Mouse (Mus musculus) CH12.LX (cell line): ENCODE data around the gene Dapk2. TPM values are rescaled to one million over a fixed set of nuclear protein-coding genes. Genes with fewer than 3 reads are reported as not detected.

ENCODE experiments used
- DNase-seq: peaks from one replicate; pipeline ENCODE4 v3.0.0-alpha.2; 2013; ENCODE audit errors: extremely low read depth
- H3K27ac ChIP-seq: 2 replicates; pipeline ENCODE4 v1.5.1; 2012; ENCODE audit warnings: low read depth, mild to moderate bottlenecking, control low read depth, moderate library complexity; ENCODE audit not compliant: insufficient read depth
- H3K27me3 ChIP-seq: replicated peaks from 2 replicates; pipeline ENCODE3; 2012; ENCODE audit warnings: inconsistent platforms
- H3K36me3 ChIP-seq, 2 experiments: replicated peaks in 1 of 2; 2 replicates each; pipeline versions ENCODE3 to v1.6.1; 2012; ENCODE audit warnings: inconsistent platforms in 1 of 2, low read length in 1 of 2, mild to moderate bottlenecking in 1 of 2, mixed read lengths in 1 of 2, moderate library complexity in 1 of 2; ENCODE audit not compliant: control insufficient read depth in 1 of 2, insufficient read depth in 1 of 2
- H3K4me1 ChIP-seq, 2 experiments: 2 replicates each; pipeline ENCODE4 v1.6.1; 2012; ENCODE audit warnings: inconsistent platforms in 1 of 2, moderate library complexity in 1 of 2; ENCODE audit not compliant: insufficient read depth in 2 of 2, control insufficient read depth in 1 of 2
- H3K4me2 ChIP-seq: 2 replicates; pipeline ENCODE4 v1.6.1; 2012; ENCODE audit warnings: low read depth, mild to moderate bottlenecking, control low read depth; ENCODE audit not compliant: poor library complexity, insufficient read depth, severe bottlenecking
- H3K4me3 ChIP-seq, 3 experiments: fragments of 150-350 bp in 1 of 3; sonication (generic) in 1 of 3; replicated peaks in 1 of 3; 2 replicates each; pipeline versions ENCODE3 to v1.5.1; 2011 to 2012; ENCODE audit warnings: low read depth in 2 of 3, low read length in 2 of 3, mild to moderate bottlenecking in 2 of 3, moderate library complexity in 2 of 3, control low read depth in 1 of 3, improper control_type of control experiment in 1 of 3, inconsistent platforms in 1 of 3, mixed read lengths in 1 of 3; ENCODE audit not compliant: poor library complexity in 1 of 3
- H3K79me2 ChIP-seq: replicated peaks from 2 replicates; pipeline ENCODE4 v1.6.1; 2012; ENCODE audit warnings: mild to moderate bottlenecking, moderate library complexity; ENCODE audit not compliant: control insufficient read depth, poor library complexity, insufficient read depth, severe bottlenecking; ENCODE audit errors: extremely low read depth
- H3K9ac ChIP-seq: 2 replicates; pipeline ENCODE4 v1.6.1; 2012; ENCODE audit warnings: low read depth, mild to moderate bottlenecking, control low read depth, moderate library complexity; ENCODE audit not compliant: insufficient read depth
- H3K9me3 ChIP-seq: replicated peaks from 2 replicates; pipeline ENCODE3; 2012; ENCODE audit warnings: low read length, inconsistent platforms, mixed read lengths
- BHLHE40 ChIP-seq: IDR thresholded peaks from 2 replicates; pipeline ENCODE4 v1.6.1; 2011; ENCODE audit warnings: mild to moderate bottlenecking, low read depth, low read length, improper control_type of control experiment
- CHD2 ChIP-seq: IDR thresholded peaks from 2 replicates; pipeline ENCODE4 v1.6.1; 2011; ENCODE audit warnings: low read length, improper control_type of control experiment
- CTCF ChIP-seq, 2 experiments: IDR thresholded peaks in 1 of 2; conservative IDR thresholded peaks in 1 of 2; 2 replicates each; pipeline ENCODE4 v1.5.1; 2011 to 2012; ENCODE audit warnings: low read depth in 2 of 2, low read length in 2 of 2, improper control_type of control experiment in 1 of 2, inconsistent platforms in 1 of 2, mild to moderate bottlenecking in 1 of 2, moderate library complexity in 1 of 2
- ELF1 ChIP-seq: IDR thresholded peaks from 2 replicates; pipeline ENCODE4 v1.6.1; 2014; ENCODE audit warnings: low read depth, mild to moderate bottlenecking, inconsistent platforms, low read length, improper control_type of control experiment
- ETS1 ChIP-seq: conservative IDR thresholded peaks from 2 replicates; pipeline ENCODE4 v1.6.1; 2012; ENCODE audit warnings: low read depth, mild to moderate bottlenecking, inconsistent platforms, low read length, improper control_type of control experiment, moderate library complexity
- IRF4 ChIP-seq: IDR thresholded peaks from 2 replicates; pipeline ENCODE4 v1.6.1; 2014; ENCODE audit warnings: low read depth, mild to moderate bottlenecking, inconsistent platforms, low read length, improper control_type of control experiment
- JUN ChIP-seq: IDR thresholded peaks from 2 replicates; pipeline ENCODE4 v1.6.1; 2011; ENCODE audit warnings: low read depth, mild to moderate bottlenecking, low read length, improper control_type of control experiment, moderate library complexity; ENCODE audit not compliant: insufficient read depth
- KAT2A ChIP-seq: IDR thresholded peaks from 2 replicates; pipeline ENCODE4 v1.6.1; 2012; ENCODE audit warnings: low read length, improper control_type of control experiment, inconsistent platforms; ENCODE audit not compliant: insufficient replicate concordance
- MEF2A ChIP-seq: IDR thresholded peaks from 2 replicates; pipeline ENCODE4 v1.6.1; 2014; ENCODE audit warnings: low read depth, mild to moderate bottlenecking, inconsistent platforms, low read length, improper control_type of control experiment, borderline replicate concordance
- MXI1 ChIP-seq: IDR thresholded peaks from 2 replicates; pipeline ENCODE4 v1.6.1; 2011; ENCODE audit warnings: mild to moderate bottlenecking, low read depth, low read length, improper control_type of control experiment
- PAX5 ChIP-seq: IDR thresholded peaks from 2 replicates; pipeline ENCODE4 v1.6.1; 2012; ENCODE audit warnings: low read length, inconsistent platforms, mixed read lengths
- POLR2A ChIP-seq: IDR thresholded peaks from 2 replicates; pipeline ENCODE4 v1.6.1; 2011; ENCODE audit warnings: low read depth, mild to moderate bottlenecking, improper control_type of control experiment, low read length
- RCOR1 ChIP-seq: conservative IDR thresholded peaks from 2 replicates; pipeline ENCODE4 v1.6.1; 2012; ENCODE audit warnings: low read depth, mild to moderate bottlenecking, inconsistent platforms, low read length, improper control_type of control experiment
- SIN3A ChIP-seq: IDR thresholded peaks from 2 replicates; pipeline ENCODE4 v1.6.1; 2012; ENCODE audit warnings: low read length, improper control_type of control experiment, inconsistent platforms
- UBTF ChIP-seq: IDR thresholded peaks from 2 replicates; pipeline ENCODE4 v1.6.1; 2012; ENCODE audit warnings: low read depth, mild to moderate bottlenecking, inconsistent platforms, low read length, improper control_type of control experiment, moderate library complexity
- USF1 ChIP-seq: IDR thresholded peaks from 2 replicates; pipeline ENCODE4 v1.6.1; 2014; ENCODE audit warnings: low read depth, mild to moderate bottlenecking, inconsistent platforms, low read length, improper control_type of control experiment
- USF2 ChIP-seq: conservative IDR thresholded peaks from 2 replicates; pipeline ENCODE4 v1.6.1; 2011; ENCODE audit warnings: low read depth, low read length, improper control_type of control experiment
- ZC3H11A ChIP-seq: IDR thresholded peaks from 2 replicates; pipeline ENCODE4 v1.6.1; 2012; ENCODE audit warnings: low read depth, mild to moderate bottlenecking, inconsistent platforms, low read length, improper control_type of control experiment
- ZKSCAN1 ChIP-seq: IDR thresholded peaks from 2 replicates; pipeline ENCODE4 v1.6.1; 2012; ENCODE audit warnings: low read depth, inconsistent platforms, low read length, improper control_type of control experiment, borderline replicate concordance
- ZMIZ1 ChIP-seq: IDR thresholded peaks from 2 replicates; pipeline ENCODE4 v1.6.1; 2012; ENCODE audit warnings: low read depth, mild to moderate bottlenecking, inconsistent platforms, low read length, improper control_type of control experiment
- ZNF384 ChIP-seq: IDR thresholded peaks from 2 replicates; pipeline ENCODE4 v1.6.1; 2012; ENCODE audit warnings: low read depth, low read length, improper control_type of control experiment, inconsistent platforms
- dilution Hi-C: fragments of 300-500 bp; cut with MboI; formaldehyde crosslinking; loops from 2 replicates; pipeline ENCODE4 v1.14.3; 2020; ENCODE audit warnings: low sequenced_read_pairs; ENCODE audit not compliant: extremely low pct_unique_long_range_greater_than_20kb, extremely low pct_ligation_motif_present
- in situ Hi-C: fragments of 300-500 bp; cut with MboI; formaldehyde crosslinking; loops from 3 replicates; pipeline ENCODE4 v1.14.3; 2019; ENCODE audit warnings: low sequenced_read_pairs, low pct_ligation_motif_present, low pct_unique_long_range_greater_than_20kb, mixed read lengths
- polyA plus RNA-seq: library from polyadenylated mRNA; unstranded; fragments of >175 nt; gene quantifications from 2 replicates; pipeline ENCODE4 v1.2.1, GENCODE M21; 2012; ENCODE audit warnings: low read depth; ENCODE audit not compliant: insufficient read length
- total RNA-seq, 2 experiments: library from RNA; depleted of rRNA; stranded (reverse); fragments of 300-350 nt in 1 of 2; fragments of >200 nt in 1 of 2; gene quantifications; 2 replicates each; pipeline ENCODE4 v1.2.3; 2012 to 2014

Gene Dapk2
- total and polyA plus RNA-seq, 3 experiments: 25.2 to 60.3 (median 39.0) TPM

DNA sequence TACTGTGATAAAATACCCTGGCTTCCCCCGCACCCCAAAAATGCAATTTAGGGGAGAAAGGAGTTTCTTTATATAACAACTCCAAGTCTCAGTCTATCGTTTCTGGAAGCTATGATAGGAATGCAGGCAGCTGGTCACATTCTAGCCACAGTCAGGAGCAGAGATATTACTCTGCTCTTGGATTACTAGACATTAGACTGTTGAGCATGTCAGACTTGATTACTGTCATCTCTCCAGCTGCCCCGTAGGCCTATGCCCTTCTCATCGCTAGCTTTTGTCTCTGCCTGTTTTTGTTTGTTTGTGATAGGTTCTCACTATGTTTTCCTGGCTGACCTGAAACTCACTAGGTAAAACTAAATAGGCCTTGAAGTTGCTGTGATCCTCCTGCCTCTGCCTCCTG lies 150.7 kb downstream of the Dapk2 start:
- no peaks in the 10 kb centered on the region for H3K9me3 ChIP-seq
- no peak for DNase-seq
- no peak overlapping the region for H3K9ac ChIP-seq
- H3K4me2 ChIP-seq: no peak overlapping the region
- H3K36me3 ChIP-seq: no peaks in the 10 kb centered on the region
- H3K79me2 ChIP-seq: no peaks in the 10 kb centered on the region
- dilution Hi-C loops: no loop called here
- peaks cover 2% of the 10 kb centered on the region for H3K27me3 ChIP-seq
- TF ChIP-seq ETS1: no peak
- peaks cover 19 to 24% of the 10 kb centered on the region in 2 experiments for H3K4me1 ChIP-seq
- no peak overlapping the region for H3K27ac ChIP-seq
- in situ Hi-C loops: loop anchor here (5.0 kb wide), 1 partner anchor 34 kb away; no protein-coding TSS in a partner anchor
- no peak overlapping the region for H3K4me3 ChIP-seq

DNA sequence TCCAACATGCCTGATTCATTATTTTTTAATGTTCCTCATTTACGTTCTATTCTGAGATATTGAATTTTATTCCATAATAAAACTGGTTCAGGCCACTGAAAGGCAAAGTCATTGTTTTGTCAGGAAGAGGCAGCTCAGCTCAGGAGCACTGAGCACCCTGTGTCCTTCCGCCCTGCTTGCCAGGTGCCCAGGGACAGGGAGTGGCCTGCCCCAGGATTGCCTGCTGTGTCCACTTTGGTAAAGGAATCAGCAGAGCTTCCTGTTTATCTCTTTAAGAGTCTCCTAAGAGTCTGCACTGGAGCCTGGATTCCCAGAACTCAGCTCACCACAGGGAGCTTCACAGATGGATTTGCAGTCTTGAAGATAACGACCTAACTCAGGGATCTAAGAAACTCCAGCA lies 153.4 kb downstream of the Dapk2 start:
- dilution Hi-C loops (no loop called here), in situ Hi-C loops (no loop called here)

DNA sequence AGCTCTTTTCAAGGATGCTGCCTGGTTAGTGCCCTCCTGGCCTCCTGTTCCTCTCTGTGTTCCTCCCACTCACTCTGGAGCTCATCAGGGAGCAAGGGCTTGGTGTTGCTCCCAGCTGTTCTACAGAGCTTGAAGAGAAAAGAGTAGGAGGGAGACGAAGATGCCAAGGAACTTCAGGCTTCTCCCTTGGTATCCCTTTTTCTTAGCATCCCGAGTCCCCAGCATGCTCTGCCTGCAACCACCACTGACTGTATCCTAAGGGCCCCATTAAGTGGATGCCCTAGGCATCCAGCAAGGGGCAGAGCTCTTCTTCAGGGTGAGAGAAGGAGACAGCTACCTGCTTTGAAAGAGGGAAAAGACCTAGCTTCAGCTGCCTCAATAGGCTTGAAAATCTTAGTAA lies 158.6 kb downstream of the Dapk2 start:
- Histone ChIP-seq H3K79me2 (no peaks in the 10 kb centered on the region), H3K9ac (no peak overlapping the region), H3K4me1 (0 out of 4 replicates have a peak, but pooled peaks cover 0 to 3% of the 10 kb centered on the region in 2 experiments), H3K4me3 (no peak overlapping the region), H3K27me3 (peaks cover 2% of the 10 kb centered on the region), H3K4me2 (no peak overlapping the region), H3K27ac (no peak overlapping the region), H3K9me3 (no peaks in the 10 kb centered on the region), H3K36me3 (no peaks in the 10 kb centered on the region)
- TF ChIP-seq UBTF: no peak
- TF ChIP-seq ZNF384: no peak
- TF ChIP-seq PAX5: no peak
- no peak for TF ChIP-seq ZKSCAN1
- no peak for TF ChIP-seq CTCF (conservative IDR thresholded peaks at IDR 0.05 in 1 of 2, IDR thresholded peaks at IDR 0.05 in 1 of 2; ENCODE audit: low read depth in 2 of 2, low read length in 2 of 2)
- no peak for TF ChIP-seq ZMIZ1
- no peak for TF ChIP-seq CHD2
- TF ChIP-seq RCOR1: no peak
- TF ChIP-seq MEF2A: no peak
- TF ChIP-seq POLR2A: no peak
- no peak for TF ChIP-seq ETS1
- TF ChIP-seq MXI1: no peak
- no peak for TF ChIP-seq IRF4
- TF ChIP-seq SIN3A: no peak
- no peak for TF ChIP-seq USF2
- TF ChIP-seq KAT2A: no peak
- no peak for TF ChIP-seq ZC3H11A
- TF ChIP-seq USF1: no peak
- in situ Hi-C loops: no loop called here
- DNase-seq: no peak
- dilution Hi-C loops: no loop called here

More for the DNA sequence above, 153.4 kb downstream of the Dapk2 start:
- Histone ChIP-seq H3K9ac (no peak overlapping the region), H3K27ac (no peak overlapping the region), H3K4me1 (peaks cover 3 to 11% of the 10 kb centered on the region in 2 experiments), H3K4me2 (no peak overlapping the region), H3K36me3 (no peaks in the 10 kb centered on the region), H3K79me2 (no peaks in the 10 kb centered on the region), H3K9me3 (no peaks in the 10 kb centered on the region), H3K27me3 (peaks cover 2% of the 10 kb centered on the region), H3K4me3 (no peak overlapping the region)
- no peak for DNase-seq
- TF ChIP-seq ELF1: no peak
- TF ChIP-seq SIN3A: no peak
- TF ChIP-seq BHLHE40: no peak
- no peak for TF ChIP-seq JUN
